Mouse (Mus musculus): ENCODE results near the gene Gyg. TPM values are rescaled to one million over a fixed set of nuclear protein-coding genes. Genes with fewer than 3 reads are reported as not detected.
"Not testable (repeated sequence)": the region's sequence is repeated elsewhere in the genome, so short reads cannot be mapped to it uniquely, and the experiment has no call there.

Gyg gene
- total RNA-seq, 2 experiments from 2014 or later, result 39.2 to 44.8 TPM

GRCm38 (mm10) chr3:20125604-20126003, 29.5 kb downstream of the Gyg start:
- DNase-seq (ENCODE audit: low spot score in 2 of 2), result no peak
- Histone ChIP-seq H3K27ac (no peak overlapping the region), H3K4me3 (no peak overlapping the region)
- TF ChIP-seq CTCF (conservative IDR thresholded peaks at IDR 0.05), result no peak

GRCm38 (mm10) chr3:20121582-20121981, 33.5 kb downstream of the Gyg start:
- H3K4me3 ChIP-seq; H3K27ac ChIP-seq; DNase-seq (ENCODE audit: low spot score in 2 of 2): not testable (repeated sequence)

GRCm38 (mm10) chr3:20119686-20120244, 35.4 kb downstream of the Gyg start:
- Histone ChIP-seq H3K4me3 (no peak overlapping the region), H3K27ac (no peak overlapping the region)
- no peak for TF ChIP-seq CTCF (conservative IDR thresholded peaks at IDR 0.05)
- DNase-seq (ENCODE audit: low spot score in 2 of 2), result no peak

GRCm38 (mm10) chr3:20119044-20119591, 36.0 kb downstream of the Gyg start:
- DNase-seq (ENCODE audit: low spot score in 2 of 2), result no peak
- TF ChIP-seq CTCF (conservative IDR thresholded peaks at IDR 0.05), result no peak

GRCm38 (mm10) chr3:20111913-20112312, 43.2 kb downstream of the Gyg start:
- DNase-seq (ENCODE audit: low spot score in 2 of 2), result no peak
- Histone ChIP-seq H3K27ac (no peak overlapping the region), H3K4me3 (no peak overlapping the region)
- TF ChIP-seq CTCF (conservative IDR thresholded peaks at IDR 0.05), result no peak

More at GRCm38 (mm10) chr3:20119044-20119591, 36.0 kb downstream of the Gyg start:
- Histone ChIP-seq H3K4me3 (no peak overlapping the region), H3K27ac (no peak overlapping the region)

- TF ChIP-seq CTCF (conservative IDR thresholded peaks at IDR 0.05), result no peak
Observed at GRCm38 (mm10) chr3:20108881-20109280, 46.2 kb downstream of the Gyg start.

GRCm38 (mm10) chr3:20104776-20105175, 50.3 kb downstream of the Gyg start:
- no peak for DNase-seq (ENCODE audit: low spot score in 2 of 2)
- H3K27ac ChIP-seq, result no peak overlapping the region
- no peak for TF ChIP-seq CTCF (conservative IDR thresholded peaks at IDR 0.05)
- H3K4me3 ChIP-seq, result no peak overlapping the region

More at GRCm38 (mm10) chr3:20108881-20109280, 46.2 kb downstream of the Gyg start:
- H3K4me3 ChIP-seq, result no peak overlapping the region
- H3K27ac ChIP-seq, result no peak overlapping the region
- no peak for DNase-seq (ENCODE audit: low spot score in 2 of 2)

- no peak for DNase-seq (ENCODE audit: low spot score in 2 of 2)
- no peak for TF ChIP-seq CTCF (conservative IDR thresholded peaks at IDR 0.05)
- Histone ChIP-seq H3K27ac (no peak overlapping the region), H3K4me3 (no peak overlapping the region)
Observed at GRCm38 (mm10) chr3:20104318-20104717, 50.8 kb downstream of the Gyg start.

GRCm38 (mm10) chr3:20103830-20104229, 51.3 kb downstream of the Gyg start:
- Histone ChIP-seq H3K27ac (no peak overlapping the region), H3K4me3 (no peak overlapping the region)
- no peak for DNase-seq (ENCODE audit: low spot score in 2 of 2)
- no peak for TF ChIP-seq CTCF (conservative IDR thresholded peaks at IDR 0.05)

GRCm38 (mm10) chr3:20082161-20082560, 73.0 kb downstream of the Gyg start:
- TF ChIP-seq CTCF (conservative IDR thresholded peaks at IDR 0.05), result no peak
- Histone ChIP-seq H3K4me3 (no peak overlapping the region), H3K27ac (no peak overlapping the region)
- no peak for DNase-seq (ENCODE audit: low spot score in 2 of 2)

GRCm38 (mm10) chr3:20076145-20077053, 78.7 kb downstream of the Gyg start:
- H3K27ac ChIP-seq, result no peak overlapping the region
- TF ChIP-seq CTCF (conservative IDR thresholded peaks at IDR 0.05), result peak; percentile 66
- DNase-seq (ENCODE audit: low spot score in 2 of 2), result no peak
- no peak overlapping the region for H3K4me3 ChIP-seq

Other genes with a start within 250 kb of the Gyg start
- gene Cp, start 198.3 kb downstream of the Gyg start, total RNA-seq (2021), result 10 to 100 TPM in 1 of 2 experiments, 1 to 10 TPM in 1; 7.7 to 10.9 TPM
- gene Hps3, start 120.0 kb downstream of the Gyg start, total RNA-seq (2021), result 10 to 100 TPM; 19.0 to 22.3 TPM
- 10 to 100 TPM; 22.9 to 26.9 TPM for gene Hltf, start 97.5 kb downstream of the Gyg start, total RNA-seq (2021)
- under 1 TPM; 0.32 to 0.74 TPM for gene Cpa3, start 86.9 kb upstream of the Gyg start, total RNA-seq (2021)
- gene Cpb1, start 120.4 kb upstream of the Gyg start, total RNA-seq (2021), result not detected
- under 1 TPM in 1 of 2 experiments, not detected in 1; 0.15 TPM for gene Agtr1b, start 211.9 kb upstream of the Gyg start, total RNA-seq (2021)